Mouse (Mus musculus) cerebellum, adult 2 months (tissue): ENCODE data around the gene Ugt1a7c. TPM values are rescaled to one million over a fixed set of nuclear protein-coding genes. Genes with fewer than 3 reads are reported as not detected.

Experiments
- DNase-seq, 2 experiments: peaks; one replicate each; pipeline ENCODE4 v3.0.0; 2021
- H3K27ac ChIP-seq: fragments of 200-500 bp; 2 replicates; pipeline ENCODE4 v1.5.1; 2012; ENCODE audit warnings: low read length, control low read depth, inconsistent platforms; ENCODE audit not compliant: insufficient read depth
- H3K27me3 ChIP-seq: fragments of 200-500 bp; 2 replicates; pipeline ENCODE4 v1.6.1; 2012; ENCODE audit warnings: inconsistent platforms, mild to moderate bottlenecking, low read length, moderate library complexity; ENCODE audit not compliant: control insufficient read depth, insufficient read depth
- H3K4me1 ChIP-seq: fragments of 200-500 bp; 2 replicates; pipeline ENCODE4 v1.6.1; 2011; ENCODE audit warnings: low read length; ENCODE audit not compliant: control insufficient read depth, insufficient read depth
- H3K4me3 ChIP-seq: fragments of 200-500 bp; replicated peaks from 2 replicates; pipeline ENCODE3; 2011; ENCODE audit warnings: mild to moderate bottlenecking, low read depth, low read length, control low read depth; ENCODE audit not compliant: insufficient read depth
- CTCF ChIP-seq: fragments of 200-500 bp; IDR thresholded peaks from 2 replicates; pipeline ENCODE4 v1.5.1; 2011; ENCODE audit warnings: low read depth, mild to moderate bottlenecking, control low read depth, low read length, moderate library complexity, borderline replicate concordance; ENCODE audit not compliant: insufficient read depth
- POLR2A ChIP-seq: fragments of 200-500 bp; IDR thresholded peaks from 2 replicates; pipeline ENCODE4 v1.6.1; 2011; ENCODE audit warnings: low read length, control low read depth, borderline replicate concordance; ENCODE audit not compliant: insufficient read depth
- WGBS: fragments of 180-500 bp; shearing (Covaris S2); methylation state at CpG from one replicate; pipeline ENCODE4 v1.1.7; 2018; 5-methylcytosine and 5-hydroxymethylcytosine counted together
- polyA plus RNA-seq: library from polyadenylated mRNA; depleted of rRNA; stranded (reverse); fragments of >200 nt; gene quantifications from 2 replicates; pipeline ENCODE4 v1.2.3, GENCODE M21; 2012

Gene Ugt1a7c
- polyA plus RNA-seq, 1 experiment = 0.46 TPM

- H3K4me1 ChIP-seq = no peaks in the 10 kb centered on the region
- 63% methylated on average over 7 of the region's 7 CpGs for WGBS
- H3K4me3 ChIP-seq = no peak overlapping the region
- no peaks in the 10 kb centered on the region for H3K27me3 ChIP-seq
- DNase-seq = no peak
- H3K27ac ChIP-seq = no peak overlapping the region
- TF ChIP-seq POLR2A (no peak), CTCF (no peak)
Measured at GRCm38 (mm10) chr1:88231803-88232499, 137.1 kb downstream of the Ugt1a7c start.

GRCm38 (mm10) chr1:88232664-88233380, 138.0 kb downstream of the Ugt1a7c start:
- Histone ChIP-seq H3K27me3 (no peaks in the 10 kb centered on the region), H3K27ac (no peak overlapping the region), H3K4me3 (no peak overlapping the region), H3K4me1 (no peaks in the 10 kb centered on the region)
- no peak for TF ChIP-seq POLR2A
- no peak for TF ChIP-seq CTCF
- 50% methylated on average over 3 of the region's 3 CpGs for WGBS
- DNase-seq = no peak

GRCm38 (mm10) chr1:88233421-88234247, 138.8 kb downstream of the Ugt1a7c start:
- Histone ChIP-seq H3K27ac (no peak overlapping the region), H3K4me1 (no peaks in the 10 kb centered on the region), H3K4me3 (no peak overlapping the region), H3K27me3 (no peaks in the 10 kb centered on the region)
- TF ChIP-seq CTCF (no peak), POLR2A (no peak)
- no peak for DNase-seq
- 65% methylated on average over 14 of the region's 14 CpGs for WGBS

- Histone ChIP-seq H3K27ac (no peak overlapping the region), H3K27me3 (no peaks in the 10 kb centered on the region), H3K4me3 (no peak overlapping the region), H3K4me1 (no peaks in the 10 kb centered on the region)
- TF ChIP-seq POLR2A (no peak), CTCF (no peak)
- 57% methylated on average over 4 of the region's 4 CpGs for WGBS
- no peak for DNase-seq
Measured at GRCm38 (mm10) chr1:88234248-88234610, 139.4 kb downstream of the Ugt1a7c start.

GRCm38 (mm10) chr1:88234646-88235045, 139.8 kb downstream of the Ugt1a7c start:
- no peaks in the 10 kb centered on the region for H3K4me1 ChIP-seq
- H3K4me3 ChIP-seq = no peak overlapping the region
- no peak for DNase-seq
- TF ChIP-seq CTCF = no peak
- no peak for TF ChIP-seq POLR2A
- H3K27me3 ChIP-seq = no peaks in the 10 kb centered on the region
- H3K27ac ChIP-seq = no peak overlapping the region
- WGBS = 39% methylated on average over 5 of the region's 5 CpGs

- TF ChIP-seq POLR2A (no peak), CTCF (no peak)
- Histone ChIP-seq H3K4me3 (no peak overlapping the region), H3K27me3 (no peaks in the 10 kb centered on the region), H3K4me1 (no peaks in the 10 kb centered on the region), H3K27ac (no peak overlapping the region)
- WGBS = 59% methylated on average over 11 of the region's 11 CpGs
- DNase-seq = no peak
Measured at GRCm38 (mm10) chr1:88235046-88235893, 140.4 kb downstream of the Ugt1a7c start.

GRCm38 (mm10) chr1:88235894-88236415, 141.1 kb downstream of the Ugt1a7c start:
- Histone ChIP-seq H3K4me1 (no peaks in the 10 kb centered on the region), H3K4me3 (no peak overlapping the region), H3K27me3 (no peaks in the 10 kb centered on the region), H3K27ac (no peak overlapping the region)
- DNase-seq = no peak
- WGBS = 49% methylated on average over 4 of the region's 4 CpGs
- TF ChIP-seq CTCF (no peak), POLR2A (no peak)
